Mouse (Mus musculus): ENCODE measurements around the gene Fndc3b.

- no peak for TF ChIP-seq CTCF (IDR thresholded peaks at IDR 0.05; ENCODE audit: low read depth)
- no peak for TF ChIP-seq EP300 (IDR thresholded peaks at IDR 0.05; ENCODE audit: low read depth)
These were observed 299.8 kb downstream of the Fndc3b start for GRCm38 (mm10) chr3:27411286-27411685.
